Mouse (Mus musculus): ENCODE results near the gene Stk40.

- TF ChIP-seq CTCF (IDR thresholded peaks at IDR 0.05) (no peak), EP300 (IDR thresholded peaks at IDR 0.05) (no peak)
Measured at GRCm38 (mm10) chr4:126097711-126098253, 6.0 kb upstream of the Stk40 start.
